Mouse (Mus musculus) midbrain, embryonic 10.5 days (tissue): Measurements from ENCODE around the gene Thsd4. TPM values are rescaled to one million over a fixed set of nuclear protein-coding genes. Genes with fewer than 3 reads are reported as not detected.
"Not testable (repeated sequence)": the region's sequence is repeated elsewhere in the genome, so short reads cannot be mapped to it uniquely, and the experiment has no call there.

Experiments
- DNase-seq: peaks from one replicate; pipeline ENCODE4 v3.0.0-alpha.2; 2017; ENCODE audit warnings: low spot score
- H3K27ac ChIP-seq: fragments of 300-500 bp; sonication (generic); replicated peaks from 2 replicates; pipeline ENCODE4 v1.5.1; 2016; ENCODE audit warnings: mild to moderate bottlenecking
- H3K27me3 ChIP-seq: fragments of 300-500 bp; sonication (generic); 2 replicates; pipeline ENCODE4 v1.6.1; 2016; ENCODE audit warnings: low read depth, mild to moderate bottlenecking; ENCODE audit not compliant: poor library complexity, severe bottlenecking
- H3K36me3 ChIP-seq: fragments of 300-500 bp; sonication (generic); 2 replicates; pipeline ENCODE4 v1.6.1; 2016; ENCODE audit warnings: mild to moderate bottlenecking, moderate library complexity
- H3K4me1 ChIP-seq: fragments of 300-500 bp; sonication (generic); 2 replicates; pipeline ENCODE4 v1.6.1; 2016
- H3K4me3 ChIP-seq: fragments of 300-500 bp; sonication (generic); 2 replicates; pipeline ENCODE4 v1.5.1; 2016; ENCODE audit warnings: mild to moderate bottlenecking, moderate library complexity
- H3K9me3 ChIP-seq: fragments of 300-500 bp; sonication (generic); replicated peaks from 2 replicates; pipeline ENCODE4 v1.6.1; 2016; ENCODE audit warnings: mild to moderate bottlenecking
- WGBS: fragments of 180-500 bp; shearing (Covaris S2); methylation state at CpG from one replicate; pipeline ENCODE4 v1.1.7; 2016; 5-methylcytosine and 5-hydroxymethylcytosine counted together
- polyA plus RNA-seq: library from polyadenylated mRNA; unstranded; fragments of >200 nt; fragmentation: Nextera tagmentation; extraction: Ambion mirVana; gene quantifications from 2 replicates; pipeline ENCODE4 v1.2.1, GENCODE M21; 2016

Gene Thsd4
- polyA plus RNA-seq, 1 experiment from 2014 or later: 4.1 TPM

DNA sequence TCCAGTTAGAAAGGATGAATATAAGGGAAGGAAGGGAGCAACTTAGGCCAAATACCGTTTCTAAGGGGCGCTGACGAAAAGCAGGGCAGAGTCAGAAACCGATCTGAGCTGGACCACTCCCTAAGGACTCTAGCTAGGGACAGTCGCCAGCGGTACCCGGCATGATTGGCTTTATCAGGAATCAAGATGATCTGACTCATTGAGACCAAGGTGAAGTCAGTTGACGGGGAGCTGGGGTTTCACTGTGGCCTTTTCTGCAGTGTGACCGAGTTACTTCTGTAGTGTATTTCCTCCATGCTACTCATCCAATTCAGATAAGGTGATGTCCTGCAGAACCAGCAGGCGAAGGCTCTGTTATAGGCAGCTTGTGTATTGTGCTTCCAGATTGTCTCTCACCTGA lies 556.8 kb downstream of the Thsd4 start:
- no peak overlapping the region for H3K4me3 ChIP-seq
- H3K4me1 ChIP-seq: peaks cover 14% of the 10 kb centered on the region
- WGBS: 84% methylated on average over 10 of the region's 10 CpGs
- H3K36me3 ChIP-seq: no peaks in the 10 kb centered on the region
- no peak overlapping the region for H3K27ac ChIP-seq
- H3K9me3 ChIP-seq: no peaks in the 10 kb centered on the region
- no peaks in the 10 kb centered on the region; the same call in 1 of the 2 replicates for H3K27me3 ChIP-seq
- DNase-seq: no peak

DNA sequence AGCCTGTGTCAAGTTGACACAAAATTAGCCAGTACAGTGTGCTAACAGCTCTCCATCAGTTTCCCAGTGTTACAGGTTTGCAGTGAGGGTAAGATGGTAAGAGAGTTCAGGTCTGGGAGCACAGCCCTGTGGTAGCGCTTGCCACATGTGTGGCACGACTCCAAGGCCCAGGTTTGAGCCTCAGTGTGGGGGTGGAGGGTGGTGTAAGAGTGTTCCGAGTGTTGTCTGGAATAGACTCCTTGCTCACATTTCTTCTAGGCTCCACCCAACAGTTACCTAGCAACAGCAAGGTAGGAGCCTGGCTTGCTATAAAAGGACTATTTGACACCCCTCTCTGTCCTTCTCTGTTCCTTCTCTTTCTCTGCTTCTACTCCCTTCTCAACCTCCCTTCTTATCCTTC lies 557.5 kb downstream of the Thsd4 start:
- WGBS: 74% methylated on average over 3 of the region's 3 CpGs
- no peak for DNase-seq
- Histone ChIP-seq H3K27me3 (no peaks in the 10 kb centered on the region; the same call in 1 of the 2 replicates), H3K9me3 (no peaks in the 10 kb centered on the region), H3K27ac (no peak overlapping the region), H3K36me3 (no peaks in the 10 kb centered on the region), H3K4me1 (peaks cover 17% of the 10 kb centered on the region), H3K4me3 (no peak overlapping the region)

DNA sequence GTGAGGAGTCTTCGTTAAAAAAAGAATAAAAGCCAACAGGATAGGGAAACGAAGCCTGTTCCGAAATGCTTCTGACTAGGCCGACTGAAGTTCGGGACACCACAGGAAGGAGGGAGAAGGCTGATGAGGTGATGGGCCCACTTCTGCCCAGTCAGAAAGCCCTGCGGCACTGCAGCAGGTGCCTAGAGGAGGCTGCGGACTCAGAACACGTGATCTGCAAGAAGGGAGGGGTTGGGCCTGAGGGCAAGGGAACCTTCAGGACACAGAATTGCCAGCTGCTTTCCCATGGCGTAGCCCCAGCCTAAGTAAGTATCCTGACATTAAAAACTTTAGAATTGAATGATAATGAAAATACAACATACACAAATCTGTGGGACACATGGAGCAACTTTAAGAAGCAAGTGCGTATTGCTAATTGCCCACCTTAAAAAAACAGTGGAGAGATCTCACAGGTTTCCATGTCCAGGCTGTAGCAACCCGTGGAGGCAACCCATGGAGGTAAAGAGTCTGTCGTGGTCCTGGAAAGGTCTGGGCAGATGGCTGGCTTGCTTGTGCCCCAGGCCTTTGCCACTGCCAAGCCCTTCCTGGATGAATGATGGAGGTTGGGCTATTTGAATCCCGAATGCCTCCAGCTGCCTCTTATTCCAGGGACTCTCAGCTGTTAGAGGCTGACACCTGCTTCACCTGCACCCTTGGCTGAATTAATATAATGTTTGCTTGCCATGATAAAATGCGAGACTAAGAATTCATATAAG lies 560.5 kb downstream of the Thsd4 start:
- DNase-seq: no peak
- WGBS: 73% methylated on average over 14 of the region's 14 CpGs

DNA sequence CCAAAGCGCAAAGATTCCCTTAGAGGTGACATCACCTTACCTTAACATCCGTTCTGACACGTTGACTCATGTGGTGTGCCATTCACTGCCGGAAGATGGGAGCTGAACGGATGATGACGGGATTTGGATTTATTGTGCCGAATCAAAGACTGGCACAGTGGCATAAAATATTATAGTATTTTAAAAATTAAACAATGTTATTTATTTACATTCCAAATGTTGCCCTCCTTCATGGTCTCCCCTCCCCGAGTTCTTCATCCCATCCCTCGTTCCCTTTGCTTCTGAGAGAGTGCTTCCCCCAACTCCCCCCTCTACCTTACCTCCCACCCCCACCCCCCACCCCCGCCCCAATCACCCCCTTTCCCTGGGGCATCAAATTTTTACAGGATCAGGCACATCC lies 561.3 kb downstream of the Thsd4 start, which contains the start of gene Nr2e3:
Nr2e3 (minus strand) TSS at position 101 of the 400 bp plus-strand sequence.
- H3K9me3 ChIP-seq: no peaks in the 10 kb centered on the region
- no peaks in the 10 kb centered on the region for H3K36me3 ChIP-seq
- no peaks in the 10 kb centered on the region; the same call in 1 of the 2 replicates for H3K27me3 ChIP-seq
- no peak within 1 kb of the TSS for H3K4me3 ChIP-seq
- H3K27ac ChIP-seq: no peak within 1 kb of the TSS
- WGBS: 91% methylated on average over 10 of the region's 10 CpGs
- DNase-seq: no peak
- H3K4me1 ChIP-seq: peaks cover 14% of the 10 kb centered on the region

More for the DNA sequence above, 560.5 kb downstream of the Thsd4 start:
- Histone ChIP-seq H3K36me3 (no peaks in the 10 kb centered on the region), H3K9me3 (no peaks in the 10 kb centered on the region), H3K4me1 (peaks cover 17% of the 10 kb centered on the region), H3K27me3 (no peaks in the 10 kb centered on the region; the same call in 1 of the 2 replicates), H3K27ac (no peak overlapping the region), H3K4me3 (no peak overlapping the region)

DNA sequence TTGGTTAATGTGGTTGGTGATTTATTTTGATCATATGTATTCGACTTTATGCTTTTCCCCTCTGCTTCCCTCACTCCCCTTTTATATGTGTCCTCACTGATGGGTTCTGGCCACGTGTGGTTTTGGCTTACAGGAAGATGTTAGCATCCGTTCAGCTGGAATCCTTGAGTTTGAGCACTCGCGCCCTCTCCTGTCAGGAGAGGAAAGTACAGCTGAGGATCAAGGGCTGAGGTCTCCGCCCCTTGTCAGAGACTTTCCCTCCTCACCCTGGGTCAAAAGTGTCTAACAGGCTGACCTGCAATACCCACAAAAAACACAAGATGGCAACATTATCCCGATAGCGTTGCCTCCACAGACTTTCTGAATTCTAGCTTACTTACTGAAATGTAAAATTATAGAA lies 562.6 kb downstream of the Thsd4 start:
- H3K4me3 ChIP-seq: no peak overlapping the region
- no peak overlapping the region for H3K27ac ChIP-seq
- H3K9me3 ChIP-seq: no peaks in the 10 kb centered on the region
- DNase-seq: peak; percentile 90
- peaks cover 15% of the 10 kb centered on the region for H3K4me1 ChIP-seq
- H3K36me3 ChIP-seq: no peaks in the 10 kb centered on the region
- 3% methylated on average over 8 of the region's 8 CpGs for WGBS
- no peaks in the 10 kb centered on the region; the same call in 1 of the 2 replicates for H3K27me3 ChIP-seq

DNA sequence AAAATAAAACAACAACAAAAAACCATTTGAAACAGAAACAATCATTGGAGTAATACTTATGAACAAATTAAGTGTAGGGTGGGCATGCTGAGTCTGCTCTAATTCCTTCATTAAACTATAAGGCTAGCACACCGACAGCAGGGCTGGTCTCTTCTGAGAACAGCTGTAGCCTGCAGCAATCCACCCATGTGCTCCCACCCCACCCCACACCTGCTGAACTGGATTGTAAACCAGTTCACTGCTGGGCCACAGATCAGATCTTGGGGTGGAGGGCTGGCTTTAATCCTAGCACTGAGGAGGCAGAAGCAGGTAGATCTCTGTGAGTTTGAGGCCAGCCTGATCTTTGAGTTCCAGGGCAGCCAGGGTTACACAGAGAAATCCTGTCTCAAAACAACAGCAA lies 563.7 kb downstream of the Thsd4 start:
- H3K4me3 ChIP-seq, H3K27ac ChIP-seq, H3K27me3 ChIP-seq, H3K9me3 ChIP-seq, H3K36me3 ChIP-seq, DNase-seq: not testable (repeated sequence)
- H3K4me1 ChIP-seq: peaks cover 15% of the 10 kb centered on the region
- 97% methylated on average over 1 of the region's 1 CpGs for whole genome bisulfite sequencing

DNA sequence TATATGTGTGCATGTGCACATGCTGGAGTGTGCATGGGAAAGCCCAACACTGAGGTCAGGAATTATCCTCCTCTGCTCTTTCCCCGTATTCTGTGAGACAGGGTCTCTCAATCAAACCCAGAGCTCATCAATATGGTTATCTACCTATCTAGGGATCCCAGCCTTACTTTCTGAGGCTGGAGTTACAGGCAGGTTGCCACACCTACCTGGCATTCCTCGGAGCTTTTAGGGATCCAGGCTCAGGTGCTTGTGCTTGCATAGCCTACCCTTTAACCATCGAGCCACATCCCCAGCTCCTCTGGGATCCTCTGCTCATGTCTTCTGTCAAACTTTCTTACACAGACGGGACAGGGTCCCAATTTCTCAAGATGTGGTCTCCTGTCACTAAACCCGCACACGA lies 565.4 kb downstream of the Thsd4 start:
- H3K27me3 ChIP-seq: no peaks in the 10 kb centered on the region; the same call in 1 of the 2 replicates
- no peak overlapping the region for H3K27ac ChIP-seq
- H3K4me3 ChIP-seq: no peak overlapping the region
- DNase-seq: no peak
- H3K9me3 ChIP-seq: no peaks in the 10 kb centered on the region
- WGBS: 46% methylated on average over 6 of the region's 6 CpGs
- no peaks in the 10 kb centered on the region for H3K36me3 ChIP-seq
- H3K4me1 ChIP-seq: peaks cover 19% of the 10 kb centered on the region

DNA sequence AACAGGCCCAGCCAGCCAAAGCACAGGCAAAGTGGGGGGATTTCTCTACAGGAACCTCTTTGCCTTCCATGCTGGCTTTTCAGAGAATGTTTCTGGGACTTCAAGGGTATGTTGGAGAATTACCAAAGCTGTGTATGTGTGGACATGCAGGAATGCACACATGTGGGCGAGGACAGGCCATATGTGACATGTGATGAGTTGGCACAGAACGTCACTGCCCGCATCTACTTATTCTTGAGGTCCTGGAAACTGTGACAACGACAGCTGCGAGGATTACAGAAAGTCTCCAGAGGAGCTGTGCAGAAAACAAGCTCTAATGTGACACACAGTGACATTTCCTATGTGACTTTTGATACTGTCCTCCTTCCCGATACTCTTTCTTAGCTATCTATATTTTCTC lies 566.2 kb downstream of the Thsd4 start:
- Histone ChIP-seq H3K27ac (no peak overlapping the region), H3K36me3 (no peaks in the 10 kb centered on the region), H3K4me1 (peaks cover 15% of the 10 kb centered on the region), H3K27me3 (no peaks in the 10 kb centered on the region; the same call in 1 of the 2 replicates), H3K9me3 (no peaks in the 10 kb centered on the region), H3K4me3 (no peak overlapping the region)
- DNase-seq: no peak
- 84% methylated on average over 6 of the region's 6 CpGs for WGBS

DNA sequence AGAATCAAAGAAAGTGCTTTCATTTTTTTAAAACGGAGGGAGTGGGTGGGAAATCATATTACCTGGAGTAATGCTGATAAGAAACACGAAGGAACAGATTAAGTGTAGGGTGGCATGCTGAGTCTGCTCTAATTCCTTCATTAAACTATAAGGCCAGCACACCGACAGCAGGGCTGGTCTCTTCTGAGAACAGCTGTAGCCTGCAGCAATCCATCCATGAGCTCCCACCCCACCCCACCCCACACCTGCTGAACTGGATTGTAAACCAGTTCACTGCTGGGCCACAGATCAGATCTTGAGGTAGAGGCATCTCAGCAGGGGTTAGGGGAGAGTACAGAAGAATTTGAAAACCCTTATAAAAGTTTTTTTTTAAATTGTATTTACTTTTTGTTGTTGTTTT lies 566.6 kb downstream of the Thsd4 start:
- no peak overlapping the region for H3K4me3 ChIP-seq
- DNase-seq: no peak
- no peaks in the 10 kb centered on the region for H3K9me3 ChIP-seq
- no peak overlapping the region for H3K27ac ChIP-seq
- H3K36me3 ChIP-seq: no peaks in the 10 kb centered on the region
- no peaks in the 10 kb centered on the region; the same call in 1 of the 2 replicates for H3K27me3 ChIP-seq
- 70% methylated on average over 3 of the region's 3 CpGs for WGBS
- peaks cover 14% of the 10 kb centered on the region for H3K4me1 ChIP-seq

DNA sequence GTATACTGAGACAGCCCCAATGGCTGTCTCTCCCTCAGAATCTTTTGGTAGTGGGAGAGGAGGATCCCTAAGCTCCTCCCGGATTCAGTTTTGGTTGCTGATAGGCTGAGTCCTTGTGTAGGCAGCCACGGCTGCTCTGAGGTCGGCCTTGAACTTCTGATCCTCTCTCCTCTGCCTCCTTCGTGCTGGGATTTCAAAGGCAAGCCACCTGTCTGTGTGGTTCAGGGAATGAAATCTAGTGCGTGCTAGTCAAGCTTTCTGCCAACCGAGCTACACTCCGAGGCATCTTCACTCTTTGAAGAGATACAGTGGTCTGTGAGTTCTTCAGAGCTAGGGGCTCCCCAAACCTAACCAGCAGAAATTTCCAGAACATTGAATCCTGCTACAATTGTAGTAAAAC lies 568.3 kb downstream of the Thsd4 start:
- Histone ChIP-seq H3K27ac (no peak overlapping the region), H3K4me1 (peaks cover 9% of the 10 kb centered on the region), H3K36me3 (no peaks in the 10 kb centered on the region), H3K27me3 (no peaks in the 10 kb centered on the region), H3K9me3 (no peaks in the 10 kb centered on the region), H3K4me3 (no peak overlapping the region)
- WGBS: 84% methylated on average over 7 of the region's 7 CpGs
- no peak for DNase-seq

DNA sequence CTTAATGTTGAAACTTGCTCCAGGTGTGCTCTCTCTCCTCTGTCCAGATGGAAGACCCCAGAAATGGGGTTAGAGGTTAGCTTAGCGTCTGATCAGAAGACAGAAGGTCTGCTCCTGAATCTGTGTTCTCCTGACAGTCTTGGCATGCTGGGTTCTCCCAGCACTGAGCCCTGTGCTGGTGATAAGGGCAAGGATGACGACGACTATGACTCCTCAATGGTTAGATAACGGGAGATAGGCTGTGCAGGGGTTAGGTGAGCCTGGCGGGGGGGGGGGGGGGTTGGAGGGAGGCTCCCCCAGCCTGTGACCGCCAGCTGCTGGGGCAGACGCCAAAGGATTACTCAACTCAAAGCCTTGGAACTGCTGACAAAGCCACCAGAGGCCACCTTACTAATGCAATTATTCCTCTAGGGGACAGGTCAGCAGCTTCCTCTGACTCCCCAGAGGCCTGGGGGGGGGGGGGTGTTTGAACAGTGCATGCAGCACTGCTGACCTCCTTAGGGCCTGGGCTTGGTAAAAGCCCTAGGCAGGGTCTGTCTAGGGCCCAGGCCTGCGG lies 569.3 kb downstream of the Thsd4 start:
- Histone ChIP-seq H3K36me3 (no peaks in the 10 kb centered on the region), H3K9me3 (no peaks in the 10 kb centered on the region), H3K27ac (no peak overlapping the region), H3K27me3 (no peaks in the 10 kb centered on the region), H3K4me3 (no peak overlapping the region), H3K4me1 (peaks cover 9% of the 10 kb centered on the region)
- WGBS: 51% methylated on average over 7 of the region's 8 CpGs
- no peak for DNase-seq

DNA sequence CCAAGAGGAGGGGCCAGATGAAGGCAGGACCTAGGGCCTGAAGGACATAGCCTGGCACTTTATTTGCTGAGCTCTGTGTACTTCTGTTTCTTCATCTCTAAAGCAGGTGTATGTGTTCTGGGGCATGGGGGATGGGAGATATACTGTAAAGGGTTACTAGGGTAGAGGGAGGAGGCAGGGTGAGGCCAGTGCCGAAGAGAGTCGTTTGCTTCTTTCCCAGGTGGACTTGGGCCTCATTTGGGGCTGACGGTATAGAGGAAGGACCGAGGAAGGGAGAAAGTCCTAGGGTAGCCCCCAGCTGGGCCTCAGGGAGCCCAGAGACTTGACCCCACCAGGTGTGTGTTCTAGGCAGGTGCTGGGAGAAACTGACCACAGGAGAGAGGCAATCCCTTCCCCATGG lies 569.9 kb downstream of the Thsd4 start:
- Histone ChIP-seq H3K27me3 (no peaks in the 10 kb centered on the region), H3K27ac (no peak overlapping the region), H3K36me3 (no peaks in the 10 kb centered on the region), H3K4me3 (no peak overlapping the region), H3K9me3 (no peaks in the 10 kb centered on the region), H3K4me1 (peaks cover 9% of the 10 kb centered on the region)
- no peak for DNase-seq
- 78% methylated on average over 4 of the region's 4 CpGs for WGBS

DNA sequence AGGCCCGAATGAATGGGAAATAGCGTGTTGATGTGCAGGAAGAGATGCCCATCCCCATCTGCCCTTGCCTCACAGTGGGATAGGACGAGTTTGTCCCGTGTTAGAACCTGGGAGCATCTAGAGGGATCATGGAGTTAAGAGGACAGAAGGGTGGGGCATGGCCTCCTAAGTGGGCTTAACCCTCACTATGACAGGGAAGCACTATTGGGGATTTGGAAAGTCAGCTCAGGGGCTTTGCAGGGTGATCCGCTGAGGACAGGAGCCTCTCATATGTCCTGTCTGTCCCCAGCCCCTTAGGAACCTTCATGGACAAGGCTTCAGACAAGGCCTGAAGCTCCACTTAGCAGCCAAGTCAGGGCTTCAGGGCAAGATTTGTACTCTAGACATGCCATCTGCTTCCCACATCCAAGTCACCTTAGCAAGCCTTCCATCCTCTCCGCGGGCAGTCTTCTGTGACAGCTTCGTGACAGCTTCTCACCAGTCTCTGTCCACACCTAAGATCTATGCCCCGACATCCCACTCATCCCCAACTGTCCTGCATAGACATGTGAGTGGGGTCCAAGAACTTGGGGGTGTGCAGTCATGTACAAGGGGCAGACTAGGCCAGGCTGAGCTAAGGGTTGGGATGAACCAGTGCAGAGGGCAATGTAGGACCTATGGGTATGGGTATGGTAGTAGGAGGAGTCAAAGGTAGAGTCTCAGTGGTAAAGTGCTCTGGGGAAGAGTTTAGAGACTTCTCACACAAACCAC lies 570.7 kb downstream of the Thsd4 start:
- no peaks in the 10 kb centered on the region for H3K27me3 ChIP-seq
- H3K27ac ChIP-seq: no peak overlapping the region
- 90% methylated on average over 9 of the region's 9 CpGs for WGBS
- peaks cover 9% of the 10 kb centered on the region for H3K4me1 ChIP-seq
- H3K9me3 ChIP-seq: no peaks in the 10 kb centered on the region
- H3K4me3 ChIP-seq: no peak overlapping the region
- H3K36me3 ChIP-seq: no peaks in the 10 kb centered on the region
- DNase-seq: no peak
